Mouse (Mus musculus) kidney, postnatal 4 days (tissue): Measurements from ENCODE around the gene Otog.

Experiments used
- DNase-seq, 2 experiments: peaks; one replicate each; pipeline ENCODE4 v3.0.0; 2021; ENCODE audit warnings: mixed read lengths in 2 of 2

Otog gene

DNA sequence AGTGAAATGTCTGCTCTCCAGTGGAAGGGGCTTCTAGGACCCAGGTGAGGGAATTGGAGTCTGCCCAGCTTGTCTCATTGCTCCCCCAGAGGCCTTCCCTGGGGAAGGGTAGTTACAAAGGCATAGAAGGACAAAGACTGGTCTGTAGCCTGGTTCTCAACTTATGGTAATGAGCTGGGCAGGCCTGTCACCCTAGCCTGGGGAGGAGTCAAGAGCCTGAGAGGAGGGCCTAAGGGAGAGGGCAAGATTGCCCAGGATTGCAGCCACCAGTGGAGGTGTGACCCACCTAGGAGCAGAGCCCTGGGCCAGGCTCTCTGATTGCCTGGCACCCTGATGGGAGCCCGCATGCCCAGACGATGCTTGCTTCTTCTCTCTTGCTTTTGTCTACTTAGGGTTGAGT is at the start of gene Otog:
Gene Otog, plus strand, starts transcription at position 292 of the 400 bp plus-strand sequence.
- no peak for DNase-seq

- DNase-seq = no peak
These were observed 45.4 kb upstream of the Otog start for GRCm38 (mm10) chr7:46195356-46195755.

- no peak for DNase-seq
These were observed 40.8 kb upstream of the Otog start for GRCm38 (mm10) chr7:46200021-46200420.

DNA sequence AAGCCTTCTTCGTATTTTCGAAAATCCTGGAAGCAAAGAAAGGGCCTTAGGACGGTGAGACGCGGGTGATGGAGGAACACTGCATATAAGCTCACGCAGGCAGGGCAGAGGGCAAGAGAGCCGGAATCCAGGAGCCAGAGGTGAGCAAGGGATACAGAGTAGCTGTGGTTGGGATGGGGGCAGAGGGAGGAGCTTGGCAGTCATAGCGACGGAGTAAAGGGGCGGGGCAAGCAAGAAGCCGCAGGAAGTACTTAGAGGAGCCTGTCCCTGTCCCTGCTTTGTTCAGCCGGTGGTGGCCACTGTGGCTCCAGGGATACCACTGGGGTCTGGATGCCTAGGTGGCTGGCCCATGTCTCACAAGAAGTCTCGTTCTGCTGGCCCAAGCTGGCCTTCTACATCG is 39.1 kb upstream of the Otog start:
- peak; percentile 21 to 40 for DNase-seq

DNA sequence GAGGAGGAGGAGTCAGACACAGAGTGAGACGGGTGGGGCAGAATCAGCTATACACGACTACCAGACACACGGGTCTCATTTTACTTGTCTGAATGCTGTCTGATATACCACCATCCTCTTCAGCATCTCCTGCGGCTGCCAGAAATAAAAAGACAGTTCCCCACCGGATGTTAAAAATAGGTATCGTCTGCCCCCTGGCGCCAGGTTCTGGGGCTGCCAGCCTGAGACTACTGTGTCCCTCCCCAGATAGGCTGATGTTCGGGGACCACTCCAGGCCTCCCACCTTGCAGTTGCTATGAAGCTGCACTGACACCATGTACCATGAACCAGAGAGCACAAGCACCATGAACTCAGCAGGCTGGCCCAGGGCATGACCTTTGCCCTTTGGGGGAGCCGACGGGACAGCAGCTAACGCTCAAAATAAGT is 36.7 kb upstream of the Otog start:
- DNase-seq = peak; percentile 74 to 75

GRCm38 (mm10) chr7:46204775-46205174 is 36.0 kb upstream of the Otog start:
- DNase-seq = no peak

DNA sequence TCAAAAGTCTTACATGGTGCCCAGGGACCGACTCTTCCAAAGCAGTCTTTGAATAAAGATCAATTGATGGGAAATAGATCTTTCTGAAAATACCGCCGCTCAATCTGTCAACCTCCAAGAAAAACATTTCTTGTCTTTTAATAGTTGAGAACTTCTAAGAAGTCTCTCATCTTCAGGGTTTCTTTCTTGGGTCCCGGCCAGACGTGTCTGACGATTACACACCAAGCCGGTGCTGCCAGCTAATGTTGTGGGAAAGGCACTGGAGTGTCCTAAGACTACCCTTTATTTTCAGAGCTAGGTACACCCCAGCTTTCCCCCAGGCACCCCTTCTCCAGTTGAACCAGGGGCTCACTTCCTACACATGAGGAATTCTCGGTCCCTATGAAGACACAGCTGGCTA is 32.7 kb upstream of the Otog start:
- no peak for DNase-seq

- DNase-seq = no peak
These were observed 30.5 kb upstream of the Otog start for GRCm38 (mm10) chr7:46210276-46210675.

DNA sequence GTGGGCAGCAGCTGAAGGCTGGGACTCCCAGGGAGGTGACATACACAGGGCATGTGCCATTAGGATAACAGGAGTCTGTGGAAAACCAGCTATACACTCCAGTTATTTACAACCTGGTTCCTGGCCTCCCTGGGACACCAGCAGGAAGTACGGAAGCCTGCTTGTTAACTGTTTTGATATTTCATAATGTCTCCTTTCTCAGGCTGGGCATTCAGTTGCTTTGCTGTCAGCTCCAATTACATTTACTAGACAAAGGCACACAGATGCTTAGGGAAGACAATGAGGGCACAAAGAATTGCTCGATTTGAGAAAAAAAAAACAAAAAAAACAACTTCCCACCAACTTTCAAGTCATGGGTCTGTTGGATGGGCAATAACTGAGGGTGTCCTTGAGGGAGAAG is 24.3 kb upstream of the Otog start:
- no peak for DNase-seq

GRCm38 (mm10) chr7:46218415-46218814 is 22.4 kb upstream of the Otog start:
- peak; percentile 60 to 71 for DNase-seq

DNA sequence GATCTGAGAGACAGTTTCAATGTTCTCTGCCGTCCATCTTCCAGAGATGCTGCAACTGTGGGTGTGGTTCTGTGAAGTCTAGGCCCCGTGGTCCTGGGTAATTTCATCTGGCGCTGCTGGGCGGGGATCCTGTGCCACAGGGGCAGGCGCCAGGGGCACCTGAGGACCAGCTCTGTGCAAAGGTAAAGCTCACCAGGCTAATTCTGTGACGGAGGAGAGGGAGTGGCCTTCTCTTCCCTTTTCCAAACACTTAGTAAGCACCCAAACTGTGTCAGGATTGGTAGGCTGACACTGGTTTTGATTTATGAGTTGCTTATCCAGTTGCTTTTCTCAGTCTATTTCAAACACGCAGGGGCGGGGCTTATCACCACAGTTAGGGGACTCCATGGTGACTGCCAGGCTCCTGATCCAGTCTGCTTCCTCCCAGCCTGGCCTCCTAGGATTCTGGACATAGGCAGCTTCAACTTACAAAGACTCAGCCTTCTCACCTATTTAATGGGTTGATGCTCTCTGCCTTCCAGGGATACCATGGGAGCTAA is 20.1 kb upstream of the Otog start:
- no peak for DNase-seq

GRCm38 (mm10) chr7:46226253-46226652 is 14.5 kb upstream of the Otog start:
- DNase-seq = peak; percentile 77 to 79

DNA sequence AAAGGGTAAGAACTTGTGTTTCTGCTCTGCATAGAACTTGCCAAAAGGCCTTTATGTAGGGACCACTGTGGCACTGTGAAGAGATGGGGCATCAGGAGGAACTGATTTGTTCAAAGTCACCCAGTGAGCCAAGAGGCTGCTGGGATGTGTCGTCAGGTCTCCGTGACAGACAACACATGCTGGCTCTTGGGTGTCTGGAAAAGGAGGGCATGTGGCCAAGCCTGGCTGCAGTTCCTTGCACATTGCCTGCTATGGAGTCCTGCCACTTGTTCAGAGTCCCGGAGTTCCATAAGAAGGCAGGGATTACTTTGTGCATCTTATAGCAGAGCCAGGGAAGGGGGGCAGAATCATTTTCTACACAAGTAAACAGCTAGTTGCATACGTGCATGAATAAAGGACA is 13.9 kb upstream of the Otog start:
- DNase-seq = no peak

GRCm38 (mm10) chr7:46235948-46236347 is 4.8 kb upstream of the Otog start:
- DNase-seq = no peak

GRCm38 (mm10) chr7:46236363-46236762 is 4.4 kb upstream of the Otog start:
- DNase-seq = peak; percentile 27 to 44

- DNase-seq = peak; percentile 43 to 65
These were observed 3.6 kb upstream of the Otog start for GRCm38 (mm10) chr7:46237192-46237591.

GRCm38 (mm10) chr7:46238346-46238745 is 2.4 kb upstream of the Otog start, which contains the start of gene Ush1c:
Ush1c (minus strand) TSS chr7:46238503.
- DNase-seq = peak; percentile 60 to 77

- no peak for DNase-seq
These were observed 696 bp upstream of the Otog start for GRCm38 (mm10) chr7:46240091-46240490.

DNA sequence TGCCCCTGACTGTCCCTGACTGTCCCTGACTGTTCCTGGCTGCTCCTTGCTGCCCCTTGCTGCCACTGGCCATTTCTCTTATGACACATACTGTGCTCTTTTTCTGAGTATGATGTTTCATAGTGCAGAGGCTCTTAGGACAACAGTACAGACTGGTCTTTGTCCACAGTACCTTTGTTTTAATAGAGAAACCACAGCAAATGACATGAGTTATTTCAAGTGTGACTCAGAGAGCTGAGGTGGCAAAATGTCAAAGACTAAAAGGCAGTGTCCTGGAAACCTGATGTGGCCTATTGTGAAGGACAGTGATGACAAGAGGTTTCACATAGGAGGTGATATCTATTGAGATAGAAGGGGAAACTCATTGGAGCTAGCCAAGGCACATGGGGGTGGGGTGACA is 6.1 kb downstream of the Otog start:
- no peak for DNase-seq

DNA sequence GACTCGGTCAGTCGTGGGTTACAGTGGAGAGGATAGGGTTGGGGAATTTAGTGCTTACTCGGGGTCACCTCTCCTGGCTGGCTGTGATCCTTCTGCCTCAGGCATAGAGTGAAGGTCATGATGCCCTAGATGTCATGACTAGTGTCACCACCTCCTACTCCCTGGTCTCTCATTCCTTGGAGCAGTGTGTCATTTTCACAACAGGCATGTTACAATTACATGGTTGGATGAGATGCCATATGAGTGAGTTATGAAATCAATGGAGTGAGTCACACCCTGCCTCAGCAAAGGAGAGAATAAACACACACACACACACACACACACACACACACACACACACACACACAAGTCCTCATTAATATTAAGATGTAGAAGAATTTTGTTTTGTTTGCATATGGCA is 6.8 kb downstream of the Otog start:
- no peak for DNase-seq

- peak; percentile 15 to 21 for DNase-seq
These were observed 11.1 kb downstream of the Otog start for GRCm38 (mm10) chr7:46251841-46252240.

- DNase-seq = no peak
These were observed 35.4 kb downstream of the Otog start for GRCm38 (mm10) chr7:46276156-46276555.

- DNase-seq = peak; percentile 72 to 73
These were observed 39.2 kb downstream of the Otog start for GRCm38 (mm10) chr7:46279946-46280345.

GRCm38 (mm10) chr7:46280896-46281295 is 40.1 kb downstream of the Otog start:
- DNase-seq = no peak

DNA sequence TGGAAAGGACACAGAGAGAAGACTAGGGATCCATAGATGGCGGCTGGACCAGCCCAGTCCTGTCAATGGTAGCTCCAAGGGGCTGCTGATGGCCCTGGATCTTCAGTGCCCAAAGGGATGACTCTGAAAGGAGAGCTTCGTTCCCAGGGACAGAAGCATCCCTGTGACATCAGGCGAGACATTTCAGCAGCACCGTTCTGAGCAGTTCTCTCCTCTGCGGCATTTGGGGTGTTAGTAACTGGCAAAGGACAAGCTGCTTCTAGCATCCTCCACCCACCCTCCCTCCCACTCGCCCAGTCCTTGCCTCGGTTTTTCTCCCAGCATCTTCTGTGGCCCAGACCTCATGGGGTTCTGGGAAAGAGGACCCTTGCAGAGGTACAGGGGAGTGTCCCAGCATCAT is 41.5 kb downstream of the Otog start:
- DNase-seq = no peak
